Mouse (Mus musculus): ENCODE results near the gene Il12rb2. TPM values are rescaled to one million over a fixed set of nuclear protein-coding genes. Genes with fewer than 3 reads are reported as not detected.

The Il12rb2 gene
- 134 TPM for polyA plus RNA-seq (2017; shearing (Covaris generic))

GRCm38 (mm10) chr6:67375982-67376391, at the start of gene Il12rb2:
Il12rb2 (minus strand) TSS chr6:67376188.

Other genes starting within 250 kb of the Il12rb2 start
- 553 TPM for gene Serbp1, start 138.0 kb downstream of the Il12rb2 start, polyA plus RNA-seq (2017; shearing (Covaris generic))
- gene Il23r, start 115.7 kb upstream of the Il12rb2 start, polyA plus RNA-seq (2017; shearing (Covaris generic)): not detected
- gene Tacstd2, start 159.6 kb upstream of the Il12rb2 start, polyA plus RNA-seq (2017; shearing (Covaris generic)): 0.22 TPM

Data from effector memory CD4-positive, alpha-beta T cell, adult 7 months (primary cell).